1 mouse cellular context compared by ENCODE assay signal in the genomic region with DNA sequence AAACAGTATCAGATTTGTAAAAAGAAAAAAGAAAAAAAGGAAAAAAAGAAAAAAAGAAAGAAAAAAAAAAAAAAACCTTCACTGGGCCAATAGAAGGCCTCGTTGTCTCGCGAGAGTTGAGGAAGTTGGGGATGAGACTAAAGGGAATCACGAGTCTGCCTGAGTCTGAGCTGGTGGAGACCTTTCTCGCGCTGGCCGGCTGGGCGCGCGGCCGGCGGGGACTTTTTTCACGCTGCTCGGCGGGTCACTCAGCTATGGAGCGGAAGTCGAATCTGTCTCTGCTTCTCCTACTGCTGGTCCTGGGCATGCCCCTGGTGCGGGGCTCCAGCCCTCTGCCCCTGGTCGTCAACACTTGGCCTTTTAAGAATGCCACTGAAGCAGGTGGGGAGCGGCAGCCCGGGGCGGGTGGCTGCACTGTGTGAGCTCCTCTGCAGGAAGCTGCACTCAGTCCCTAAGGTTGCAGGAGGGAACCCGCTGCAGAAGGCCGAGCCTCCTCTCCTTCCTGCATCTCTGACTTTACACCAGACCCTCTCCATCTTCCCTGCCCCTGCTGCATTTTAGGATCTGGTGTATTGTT.
TF ChIP-seq lines count a peak whose summit lies in the region.

A gene (plus strand): TSS at position 177 of the 577 bp plus-strand sequence.

TF ChIP-seq in CH12.LX, 34 proteins besides CTCF, POLR2A, EP300 and RAD21 (continued from another document):
- TF ChIP-seq SMC3 (IDR thresholded peaks at IDR 0.05; ENCODE audit: low read depth, low read length) (no peak), JUN (IDR thresholded peaks at IDR 0.05; ENCODE audit: insufficient read depth, low read depth, low read length) (no peak), POLR2AphosphoS2 (IDR thresholded peaks at IDR 0.05; ENCODE audit: low read depth, low read length) (no peak), MYC (IDR thresholded peaks at IDR 0.05; ENCODE audit: low read depth, low read length) (peak; percentile 70; the same call in 1 of the 2 replicates)
